Mouse (Mus musculus) ovary, adult 18-20 months (tissue): ENCODE data around the gene Nt5e.

ENCODE experiments used
- DNase-seq: peaks from one replicate; pipeline ENCODE4 v3.0.0; 2022; ENCODE audit warnings: low spot score, mixed read lengths

Gene Nt5e

DNA sequence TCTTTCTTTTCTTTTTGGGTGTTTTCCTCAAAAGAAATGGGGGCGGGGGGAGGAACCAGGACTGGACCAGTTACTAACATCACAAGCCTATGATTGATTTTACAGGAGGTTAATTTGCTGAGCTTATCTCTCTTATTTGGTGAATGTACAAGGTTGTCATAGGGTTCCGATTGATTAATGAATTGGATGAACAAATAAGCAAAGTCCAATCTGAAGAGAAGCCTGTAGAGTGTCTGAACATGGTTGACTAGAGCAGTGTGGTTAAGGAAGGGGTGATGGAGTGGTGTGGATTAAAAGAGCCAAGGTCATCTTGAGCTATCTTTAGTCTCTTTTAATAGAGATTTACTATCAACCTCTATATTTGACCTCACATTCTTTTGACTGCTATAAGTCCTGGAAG, 17.4 kb downstream of the Nt5e start:
- DNase-seq, result no peak

- DNase-seq, result no peak
Observed at GRCm38 (mm10) chr9:88346857-88347256, 19.9 kb downstream of the Nt5e start.

GRCm38 (mm10) chr9:88348623-88349022, 21.6 kb downstream of the Nt5e start:
- DNase-seq, result no peak

- DNase-seq, result no peak
Observed at GRCm38 (mm10) chr9:88350317-88350716, 23.3 kb downstream of the Nt5e start.

GRCm38 (mm10) chr9:88351163-88351562, 24.2 kb downstream of the Nt5e start:
- DNase-seq, result no peak

- DNase-seq, result no peak
Observed at GRCm38 (mm10) chr9:88352741-88353140, 25.7 kb downstream of the Nt5e start.

DNA sequence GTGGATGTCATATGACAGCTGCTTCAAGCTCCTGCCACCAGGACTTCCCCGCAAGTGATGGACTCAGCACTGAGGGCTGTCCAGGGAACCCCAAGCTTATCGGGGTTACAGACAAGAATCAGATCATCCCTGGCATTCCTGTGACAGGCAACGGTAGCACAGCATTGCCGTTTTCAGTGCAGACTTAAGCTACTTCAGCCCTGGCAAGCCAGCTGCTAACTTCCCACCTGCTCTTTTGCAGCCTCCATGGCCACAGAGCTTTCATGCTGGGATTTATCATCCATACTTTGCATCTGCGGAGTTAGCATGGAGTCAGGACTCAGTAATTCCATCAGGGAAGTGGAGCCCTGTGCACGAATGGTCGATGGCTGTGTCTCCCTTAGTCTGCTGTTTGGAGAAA, 26.5 kb downstream of the Nt5e start:
- no peak for DNase-seq

- no peak for DNase-seq
Observed at GRCm38 (mm10) chr9:88357173-88357572, 30.2 kb downstream of the Nt5e start.

GRCm38 (mm10) chr9:88359140-88359539, 32.1 kb downstream of the Nt5e start:
- no peak for DNase-seq

- no peak for DNase-seq
Observed at GRCm38 (mm10) chr9:88361211-88361909, 34.4 kb downstream of the Nt5e start.

- DNase-seq, result no peak
Observed at GRCm38 (mm10) chr9:88362055-88362850, 35.3 kb downstream of the Nt5e start.

- no peak for DNase-seq
Observed at GRCm38 (mm10) chr9:88363102-88363501, 36.1 kb downstream of the Nt5e start.

DNA sequence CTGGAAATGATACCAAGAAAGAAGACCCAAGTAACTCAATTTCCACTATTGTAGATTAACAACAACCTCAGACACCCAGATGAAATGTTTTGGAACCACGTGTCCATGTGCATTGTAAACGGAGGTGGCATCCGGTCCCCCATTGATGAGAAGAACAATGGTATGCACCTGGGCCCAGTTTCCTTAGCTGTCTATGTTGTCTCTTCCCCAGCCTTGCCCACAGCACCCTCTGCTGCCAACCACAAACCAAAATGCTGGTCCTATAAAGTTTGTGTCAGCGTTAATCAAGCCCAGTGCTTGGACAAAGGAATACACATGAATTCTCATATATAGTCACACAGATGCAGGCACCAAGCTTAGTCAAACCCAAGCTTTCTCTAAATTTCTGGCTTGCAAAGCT, 39.3 kb downstream of the Nt5e start:
- no peak for DNase-seq

- DNase-seq, result no peak
Observed at GRCm38 (mm10) chr9:88366819-88367218, 39.8 kb downstream of the Nt5e start.

DNA sequence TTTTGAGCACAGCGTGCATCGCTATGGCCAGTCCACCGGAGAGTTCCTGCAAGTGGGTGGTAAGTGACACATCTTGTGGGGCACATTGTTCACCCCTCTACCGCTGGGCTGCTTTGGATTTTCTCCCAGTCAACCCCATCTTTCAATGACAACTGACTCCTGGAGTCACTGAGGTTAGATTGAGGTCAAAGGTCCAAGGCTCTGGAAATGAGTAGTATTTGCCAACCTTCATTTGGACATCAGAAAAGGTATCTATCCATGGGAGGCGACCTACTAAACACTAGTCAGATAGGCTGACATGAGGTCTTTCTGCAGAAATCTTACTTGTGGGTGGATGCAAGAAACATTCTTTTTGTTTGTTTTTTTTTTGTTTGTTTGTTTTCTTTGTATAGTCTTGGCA, 40.3 kb downstream of the Nt5e start:
- no peak for DNase-seq

DNA sequence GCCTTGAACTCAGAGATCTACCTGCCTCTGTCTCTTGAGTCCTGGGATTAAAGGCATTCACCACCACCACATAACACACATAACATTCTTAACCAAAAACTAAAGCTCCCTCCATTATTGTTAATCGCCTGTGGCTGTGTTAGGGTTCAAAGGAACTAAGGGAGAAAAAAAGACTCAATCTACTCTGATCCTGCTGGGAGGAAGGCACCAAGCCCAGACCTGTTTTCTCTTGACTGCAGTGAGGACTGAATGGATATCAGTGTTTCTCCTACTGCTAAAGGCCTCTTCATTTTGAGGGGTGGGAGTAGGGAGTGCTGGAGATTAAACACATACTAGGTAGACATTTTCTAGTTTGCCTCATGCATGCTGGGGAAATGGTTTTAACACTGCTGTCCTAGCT, 40.8 kb downstream of the Nt5e start:
- no peak for DNase-seq

GRCm38 (mm10) chr9:88368476-88368875, 41.5 kb downstream of the Nt5e start:
- no peak for DNase-seq

DNA sequence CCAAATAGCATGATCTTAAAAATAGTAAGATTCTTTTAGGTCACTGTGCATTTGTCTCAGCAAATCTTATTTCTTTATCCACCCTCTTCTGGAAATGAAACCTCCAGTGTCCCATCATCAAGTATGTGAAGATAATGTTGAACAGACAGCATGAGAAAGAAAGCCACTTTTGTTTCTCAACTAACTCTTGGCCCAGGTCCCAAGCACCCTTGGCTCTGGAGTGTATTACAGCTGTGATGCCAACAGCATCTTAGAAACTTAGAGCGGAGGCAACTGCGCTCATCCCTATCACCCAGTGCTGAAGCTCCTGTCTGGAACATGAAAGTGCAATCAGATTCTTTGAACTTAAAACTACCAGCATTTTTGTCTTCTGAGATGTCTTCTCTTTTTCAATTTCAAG, 42.7 kb downstream of the Nt5e start:
- no peak for DNase-seq

- no peak for DNase-seq
Observed at GRCm38 (mm10) chr9:88371201-88371600, 44.2 kb downstream of the Nt5e start.

DNA sequence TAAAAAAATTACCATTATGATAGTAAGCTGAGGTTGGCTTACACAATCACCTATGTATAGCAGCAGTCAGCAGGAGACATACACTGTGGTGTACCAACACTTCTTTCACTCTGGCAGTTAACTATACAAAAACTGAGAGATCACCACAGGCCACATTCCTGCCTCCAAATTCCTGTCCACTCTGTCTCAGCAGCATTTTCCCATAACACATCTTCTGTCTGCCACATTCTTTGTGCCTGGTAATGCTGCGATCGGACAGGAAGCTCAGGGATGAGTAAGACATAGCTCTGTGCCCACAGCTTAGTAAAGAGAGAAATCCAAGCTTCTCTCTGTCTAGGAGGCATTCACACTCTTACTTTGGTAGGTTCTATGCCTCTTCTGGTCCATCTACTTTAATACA, 46.0 kb downstream of the Nt5e start:
- no peak for DNase-seq

- no peak for DNase-seq
Observed at GRCm38 (mm10) chr9:88377483-88377882, 50.5 kb downstream of the Nt5e start.

GRCm38 (mm10) chr9:88379057-88379456, 52.1 kb downstream of the Nt5e start:
- no peak for DNase-seq

DNA sequence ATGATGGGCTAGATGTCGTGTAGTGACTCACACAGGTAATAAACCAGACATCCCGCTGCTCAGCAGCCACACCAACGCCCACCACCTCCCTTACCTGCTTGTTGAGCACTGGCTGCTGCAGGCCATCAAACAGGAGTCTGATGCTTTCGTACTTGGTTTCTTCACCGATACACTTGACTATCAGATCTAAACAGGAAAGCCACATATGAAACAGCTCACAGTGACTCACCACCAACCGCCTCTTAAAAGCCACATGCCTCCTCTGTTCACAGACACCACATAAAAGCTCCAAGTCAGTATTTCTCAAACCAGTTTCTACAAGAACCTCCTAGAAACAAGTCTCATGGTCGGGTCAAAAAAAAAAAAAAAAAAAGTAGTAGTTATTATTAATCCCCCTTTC, 53.1 kb downstream of the Nt5e start:
- no peak for DNase-seq

- no peak for DNase-seq
Observed at GRCm38 (mm10) chr9:88380542-88380941, 53.5 kb downstream of the Nt5e start.
